Mouse (Mus musculus): ENCODE results near the gene Runx2. TPM values are rescaled to one million over a fixed set of nuclear protein-coding genes. Genes with fewer than 3 reads are reported as not detected.

The Runx2 gene
- total RNA-seq, 1 experiment, result 0.71 TPM

- TF ChIP-seq MAFK (IDR thresholded peaks at IDR 0.05; ENCODE audit: insufficient read depth, low read depth, low read length) (no peak), ZC3H11A (IDR thresholded peaks at IDR 0.05; ENCODE audit: borderline replicate concordance, low read depth, low read length) (no peak), ZNF384 (IDR thresholded peaks at IDR 0.05; ENCODE audit: low read depth, low read length) (no peak), CHD2 (IDR thresholded peaks at IDR 0.05; ENCODE audit: low read depth, low read length) (no peak), HCFC1 (IDR thresholded peaks at IDR 0.05; ENCODE audit: borderline replicate concordance, insufficient read depth, low read length) (no peak)
- H3K4me3 ChIP-seq (ENCODE audit: insufficient read depth in 1 of 2, low read depth in 1 of 2, low read length in 2 of 2, poor library complexity in 1 of 2, severe bottlenecking in 1 of 2), result no peak overlapping the region
- H3K36me3 ChIP-seq (ENCODE audit: control insufficient read depth, insufficient read depth, low read length, poor library complexity, severe bottlenecking), result no peaks in the 10 kb centered on the region
- in situ Hi-C loops (cut with MboI; ENCODE audit: low sequenced_read_pairs in 2 of 2, unreplicated experiment in 2 of 2), result no loop called here
- no peak for DNase-seq (ENCODE audit: low read depth, low spot score)
- H3K27ac ChIP-seq (ENCODE audit: insufficient read depth, low read depth, low read length, poor library complexity, severe bottlenecking), result no peak overlapping the region
- no peaks in the 10 kb centered on the region for H3K4me1 ChIP-seq (ENCODE audit: control insufficient read depth in 2 of 2, insufficient read depth in 2 of 2, low read length in 2 of 2, poor library complexity in 1 of 2)
- no peak overlapping the region for H3K9ac ChIP-seq (ENCODE audit: insufficient read depth, low read depth, low read length, poor library complexity, severe bottlenecking)
- H3K9me3 ChIP-seq (ENCODE audit: control insufficient read depth, insufficient read depth, low read depth, low read length), result no peaks in the 10 kb centered on the region
Observed at GRCm38 (mm10) chr17:44818825-44819224, 4.2 kb upstream of the Runx2 start.

- in situ Hi-C loops (cut with MboI; ENCODE audit: low sequenced_read_pairs in 2 of 2, unreplicated experiment in 2 of 2), result no loop called here
- Histone ChIP-seq H3K9me3 (ENCODE audit: control insufficient read depth, insufficient read depth, low read depth, low read length) (no peaks in the 10 kb centered on the region), H3K36me3 (ENCODE audit: control insufficient read depth, insufficient read depth, low read length, poor library complexity, severe bottlenecking) (no peaks in the 10 kb centered on the region), H3K9ac (ENCODE audit: insufficient read depth, low read depth, low read length, poor library complexity, severe bottlenecking) (no peak overlapping the region), H3K4me3 (ENCODE audit: insufficient read depth in 1 of 2, low read depth in 1 of 2, low read length in 2 of 2, poor library complexity in 1 of 2, severe bottlenecking in 1 of 2) (no peak overlapping the region), H3K27ac (ENCODE audit: insufficient read depth, low read depth, low read length, poor library complexity, severe bottlenecking) (no peak overlapping the region), H3K4me1 (ENCODE audit: control insufficient read depth in 2 of 2, insufficient read depth in 2 of 2, low read length in 2 of 2, poor library complexity in 1 of 2) (no peaks in the 10 kb centered on the region)
- no peak for DNase-seq (ENCODE audit: low read depth, low spot score)
- TF ChIP-seq ZNF384 (IDR thresholded peaks at IDR 0.05; ENCODE audit: low read depth, low read length) (no peak), CHD2 (IDR thresholded peaks at IDR 0.05; ENCODE audit: low read depth, low read length) (no peak), MAFK (IDR thresholded peaks at IDR 0.05; ENCODE audit: insufficient read depth, low read depth, low read length) (no peak), ZC3H11A (IDR thresholded peaks at IDR 0.05; ENCODE audit: borderline replicate concordance, low read depth, low read length) (no peak), HCFC1 (IDR thresholded peaks at IDR 0.05; ENCODE audit: borderline replicate concordance, insufficient read depth, low read length) (no peak)
Observed at GRCm38 (mm10) chr17:44807031-44807430, 7.6 kb downstream of the Runx2 start.

- Histone ChIP-seq H3K36me3 (ENCODE audit: control insufficient read depth, insufficient read depth, low read length, poor library complexity, severe bottlenecking) (no peaks in the 10 kb centered on the region), H3K4me1 (ENCODE audit: control insufficient read depth in 2 of 2, insufficient read depth in 2 of 2, low read length in 2 of 2, poor library complexity in 1 of 2) (no peaks in the 10 kb centered on the region), H3K27ac (ENCODE audit: insufficient read depth, low read depth, low read length, poor library complexity, severe bottlenecking) (no peak overlapping the region), H3K4me3 (ENCODE audit: insufficient read depth in 1 of 2, low read depth in 1 of 2, low read length in 2 of 2, poor library complexity in 1 of 2, severe bottlenecking in 1 of 2) (no peak overlapping the region), H3K9ac (ENCODE audit: insufficient read depth, low read depth, low read length, poor library complexity, severe bottlenecking) (no peak overlapping the region), H3K9me3 (ENCODE audit: control insufficient read depth, insufficient read depth, low read depth, low read length) (no peaks in the 10 kb centered on the region)
- in situ Hi-C loops (cut with MboI; ENCODE audit: low sequenced_read_pairs in 2 of 2, unreplicated experiment in 2 of 2), result no loop called here
- DNase-seq (ENCODE audit: low read depth, low spot score), result no peak
- TF ChIP-seq CHD2 (IDR thresholded peaks at IDR 0.05; ENCODE audit: low read depth, low read length) (no peak), ZNF384 (IDR thresholded peaks at IDR 0.05; ENCODE audit: low read depth, low read length) (no peak), HCFC1 (IDR thresholded peaks at IDR 0.05; ENCODE audit: borderline replicate concordance, insufficient read depth, low read length) (no peak), MAFK (IDR thresholded peaks at IDR 0.05; ENCODE audit: insufficient read depth, low read depth, low read length) (no peak), ZC3H11A (IDR thresholded peaks at IDR 0.05; ENCODE audit: borderline replicate concordance, low read depth, low read length) (no peak)
Observed at GRCm38 (mm10) chr17:44797331-44797730, 17.3 kb downstream of the Runx2 start.

- in situ Hi-C loops (cut with MboI; ENCODE audit: low sequenced_read_pairs in 2 of 2, unreplicated experiment in 2 of 2), result no loop called here
- TF ChIP-seq ZNF384 (IDR thresholded peaks at IDR 0.05; ENCODE audit: low read depth, low read length) (no peak), CHD2 (IDR thresholded peaks at IDR 0.05; ENCODE audit: low read depth, low read length) (no peak), HCFC1 (IDR thresholded peaks at IDR 0.05; ENCODE audit: borderline replicate concordance, insufficient read depth, low read length) (no peak), ZC3H11A (IDR thresholded peaks at IDR 0.05; ENCODE audit: borderline replicate concordance, low read depth, low read length) (no peak), MAFK (IDR thresholded peaks at IDR 0.05; ENCODE audit: insufficient read depth, low read depth, low read length) (no peak)
- Histone ChIP-seq H3K36me3 (ENCODE audit: control insufficient read depth, insufficient read depth, low read length, poor library complexity, severe bottlenecking) (no peaks in the 10 kb centered on the region), H3K4me1 (ENCODE audit: control insufficient read depth in 2 of 2, insufficient read depth in 2 of 2, low read length in 2 of 2, poor library complexity in 1 of 2) (peaks cover 0 to 1% of the 10 kb centered on the region in 2 experiments; a peak in 1 of 4 replicates), H3K4me3 (ENCODE audit: insufficient read depth in 1 of 2, low read depth in 1 of 2, low read length in 2 of 2, poor library complexity in 1 of 2, severe bottlenecking in 1 of 2) (no peak overlapping the region), H3K9me3 (ENCODE audit: control insufficient read depth, insufficient read depth, low read depth, low read length) (no peaks in the 10 kb centered on the region), H3K9ac (ENCODE audit: insufficient read depth, low read depth, low read length, poor library complexity, severe bottlenecking) (no peak overlapping the region), H3K27ac (ENCODE audit: insufficient read depth, low read depth, low read length, poor library complexity, severe bottlenecking) (no peak overlapping the region)
- DNase-seq (ENCODE audit: low read depth, low spot score), result no peak
Observed at GRCm38 (mm10) chr17:44792218-44792917, 22.2 kb downstream of the Runx2 start.

Measured in ES-E14 (cell line).